ENCODE assay signal across 8 mouse cellular contexts in the genomic region with DNA sequence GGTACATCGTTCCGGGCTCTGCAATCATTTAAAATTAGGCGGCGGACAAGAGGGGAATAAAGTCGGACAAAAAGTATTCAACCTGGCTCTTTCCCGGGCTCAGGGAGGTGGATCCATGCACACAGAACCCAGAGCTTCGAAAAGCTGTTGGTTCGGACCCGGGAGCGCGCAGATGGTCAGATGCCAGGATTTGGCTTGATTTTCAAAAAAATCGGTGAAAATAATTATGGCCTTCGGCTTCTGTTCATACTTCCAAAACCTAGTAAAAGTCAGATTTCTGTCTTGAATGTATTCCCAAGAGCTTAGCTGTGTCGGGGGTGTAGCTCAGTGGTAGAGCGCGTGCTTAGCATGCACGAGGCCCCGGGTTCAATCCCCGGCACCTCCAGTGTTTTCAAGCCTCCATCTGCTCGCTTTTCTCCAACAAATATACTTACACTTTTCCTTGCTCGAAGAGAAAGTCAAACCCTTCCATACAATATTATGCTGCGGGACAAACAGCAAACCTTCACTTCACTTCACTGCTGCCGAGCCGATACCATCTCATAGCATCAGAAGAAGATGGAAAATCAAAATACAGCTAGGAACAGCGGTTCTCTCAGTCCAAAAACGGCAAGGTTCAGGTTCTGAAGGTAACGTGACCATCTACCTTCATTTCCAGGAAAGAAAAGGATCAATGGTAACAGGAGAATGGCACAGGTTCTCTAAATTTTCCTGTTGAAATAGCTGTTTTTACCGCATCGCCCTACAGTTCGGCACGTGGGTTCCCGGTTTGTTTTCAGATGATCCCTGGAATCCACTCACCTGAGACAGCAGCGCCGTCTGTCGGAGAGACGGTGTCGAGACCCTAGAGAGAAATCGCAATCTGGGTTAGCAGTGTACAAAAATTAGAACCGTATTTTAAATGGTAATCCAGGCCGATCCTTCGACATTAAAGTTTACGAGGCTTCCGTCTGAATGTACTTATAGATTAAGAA. TPM values are rescaled to one million over a fixed set of nuclear protein-coding genes. Genes with fewer than 3 reads are reported as not detected.
DNase-seq lines count a peak whose midpoint lies in the region; ATAC-seq and TF ChIP-seq lines count a peak whose summit lies in the region.

No protein-coding gene starts in this region.

- peak; percentile 84 for ATAC-seq in embryonic facial prominence, embryonic 13.5 days (ENCODE audit: insufficient number of reproducible peaks, insufficient read depth, low FRiP score, low TSS enrichment, low read depth)
- ATAC-seq in limb, embryonic 12.5 days (ENCODE audit: insufficient number of reproducible peaks, insufficient read depth, low FRiP score, low TSS enrichment, low read depth), result peak; percentile 85
- ATAC-seq in midbrain, embryonic 14.5 days (ENCODE audit: low FRiP score, low TSS enrichment), result peak; percentile 91

- peaks cover 16% of the 10 kb centered on the region for H3K4me1 ChIP-seq in embryonic facial prominence, embryonic 13.5 days
- no peaks in the 10 kb centered on the region for H3K4me1 ChIP-seq in heart, adult 2 months (ENCODE audit: control insufficient read depth, insufficient read depth, low read length)
- peaks cover 6% of the 10 kb centered on the region; the same call in 1 of the 2 replicates for H3K4me1 ChIP-seq in kidney, adult 2 months (ENCODE audit: control insufficient read depth, insufficient read depth, low read length)
- H3K4me1 ChIP-seq in limb, embryonic 12.5 days (replicated peaks), result no peaks in the 10 kb centered on the region
- no peaks in the 10 kb centered on the region for H3K4me1 ChIP-seq in midbrain, embryonic 14.5 days (ENCODE audit: control insufficient read depth, insufficient read depth, low read length)

- no peaks in the 10 kb centered on the region for H3K9me3 ChIP-seq in embryonic facial prominence, embryonic 13.5 days
- H3K9me3 ChIP-seq in limb, embryonic 12.5 days, result 0 out of 2 replicates have a peak, but pooled peaks cover 2% of the 10 kb centered on the region
- no peaks in the 10 kb centered on the region for H3K9me3 ChIP-seq in midbrain, embryonic 14.5 days (ENCODE audit: control insufficient read depth, low read length)

- peak overlapping the region; percentile 52 for H3K4me3 ChIP-seq in embryonic facial prominence, embryonic 13.5 days
- H3K4me3 ChIP-seq in heart, adult 2 months, result peak overlapping the region; percentile 56
- H3K4me3 ChIP-seq in kidney, adult 2 months (ENCODE audit: insufficient read depth, low read depth, low read length), result peak overlapping the region; percentile 58
- peak overlapping the region; percentile 45 for H3K4me3 ChIP-seq in limb, embryonic 12.5 days (replicated peaks)
- H3K4me3 ChIP-seq in midbrain, embryonic 14.5 days (replicated peaks; ENCODE audit: low read depth, low read length), result peak overlapping the region; percentile 44

- peak overlapping the region; percentile 69 for H3K9ac ChIP-seq in embryonic facial prominence, embryonic 13.5 days
- peak overlapping the region; percentile 50 for H3K9ac ChIP-seq in heart, adult 2 months (ENCODE audit: low read depth, low read length)
- H3K9ac ChIP-seq in limb, embryonic 12.5 days (replicated peaks), result peak overlapping the region; percentile 37; the same call in 1 of the 2 replicates
- peak overlapping the region; percentile 21; the same call in 1 of the 2 replicates for H3K9ac ChIP-seq in midbrain, embryonic 14.5 days (replicated peaks; ENCODE audit: low read length)

- no peaks in the 10 kb centered on the region for H3K79me2 ChIP-seq in heart, adult 2 months (replicated peaks; ENCODE audit: control insufficient read depth, insufficient read depth, low read length)

- peak overlapping the region; percentile 72 for H3K4me2 ChIP-seq in embryonic facial prominence, embryonic 13.5 days
- H3K4me2 ChIP-seq in limb, embryonic 12.5 days, result peak overlapping the region; percentile 60
- H3K4me2 ChIP-seq in midbrain, embryonic 14.5 days (ENCODE audit: low read length), result peak overlapping the region; percentile 57

- 0 out of 2 replicates have a peak, but pooled peaks have one; percentile 34 for TF ChIP-seq EP300 in heart, adult 2 months (IDR thresholded peaks at IDR 0.05; ENCODE audit: insufficient read depth, low read depth, low read length)

- TF ChIP-seq CTCF in heart, adult 2 months (IDR thresholded peaks at IDR 0.05), result peak; percentile 88
- peak; percentile 87 for TF ChIP-seq CTCF in kidney, adult 2 months (conservative IDR thresholded peaks at IDR 0.05; ENCODE audit: insufficient read depth, insufficient read length, low read depth, low read length)

- no peaks in the 10 kb centered on the region for H3K36me3 ChIP-seq in embryonic facial prominence, embryonic 13.5 days
- H3K36me3 ChIP-seq in heart, adult 2 months (ENCODE audit: control insufficient read depth, insufficient read depth, low read length), result no peaks in the 10 kb centered on the region
- no peaks in the 10 kb centered on the region for H3K36me3 ChIP-seq in kidney, adult 2 months (ENCODE audit: control insufficient read depth, insufficient read depth, low read length)
- H3K36me3 ChIP-seq in limb, embryonic 12.5 days, result no peaks in the 10 kb centered on the region
- H3K36me3 ChIP-seq in midbrain, embryonic 14.5 days (ENCODE audit: control insufficient read depth, insufficient read depth, low read length), result no peaks in the 10 kb centered on the region

- no peaks in the 10 kb centered on the region for H3K27me3 ChIP-seq in embryonic facial prominence, embryonic 13.5 days
- H3K27me3 ChIP-seq in heart, adult 2 months (ENCODE audit: control insufficient read depth, insufficient read depth, low read length), result no peaks in the 10 kb centered on the region
- H3K27me3 ChIP-seq in kidney, adult 2 months (replicated peaks; ENCODE audit: control insufficient read depth, insufficient read depth, low read length), result no peaks in the 10 kb centered on the region
- H3K27me3 ChIP-seq in limb, embryonic 12.5 days, result no peaks in the 10 kb centered on the region
- H3K27me3 ChIP-seq in midbrain, embryonic 14.5 days (ENCODE audit: control insufficient read depth, insufficient read depth, low read length), result no peaks in the 10 kb centered on the region; the same call in 1 of the 2 replicates

- intact Hi-C loops in heart, adult 2 months (cut with DNase I), result loop anchor here (1.0 to 10.0 kb wide), 4 partner anchors 12 to 91 kb away; no protein-coding TSS in a partner anchor

- under 1% methylated on average over 43 of the region's 43 CpGs for WGBS in embryonic facial prominence, embryonic 13.5 days
- 3% methylated on average over 43 of the region's 43 CpGs for WGBS in heart, adult 2 months
- 2% methylated on average over 43 of the region's 43 CpGs for WGBS in kidney, adult 2 months
- under 1% methylated on average over 43 of the region's 43 CpGs for WGBS in limb, embryonic 12.5 days
- WGBS in midbrain, embryonic 14.5 days, result under 1% methylated on average over 43 of the region's 43 CpGs

- H3K27ac ChIP-seq in embryonic facial prominence, embryonic 13.5 days, result 0 out of 2 replicates have a peak overlapping the region, but pooled peaks have one; percentile 12
- H3K27ac ChIP-seq in heart, adult 2 months, result no peak overlapping the region
- H3K27ac ChIP-seq in kidney, adult 2 months (ENCODE audit: insufficient read depth, low read depth, low read length), result no peak overlapping the region
- H3K27ac ChIP-seq in limb, embryonic 12.5 days, result no peak overlapping the region
- H3K27ac ChIP-seq in midbrain, embryonic 14.5 days (replicated peaks; ENCODE audit: low read depth, low read length), result 0 out of 2 replicates have a peak overlapping the region, but pooled peaks have one; percentile 3

- peak; percentile 92 for DNase-seq in 3T3-L1 (ENCODE audit: low read depth, low spot score)
- DNase-seq in adrenal gland, postnatal 36 days, result peak; percentile 83 to 87
- DNase-seq in heart, adult 2 months, result peak; percentile 83 to 87
- peak; percentile 90 for DNase-seq in kidney, adult 2 months
- peak; percentile 89 for DNase-seq in midbrain, embryonic 14.5 days
- peak; percentile 43 for DNase-seq in spleen, adult 12 weeks (ENCODE audit: low spot score)

- no peak for TF ChIP-seq POLR2A in heart, adult 2 months (IDR thresholded peaks at IDR 0.05; ENCODE audit: insufficient read depth, low read depth, low read length)
- TF ChIP-seq POLR2A in kidney, adult 2 months (IDR thresholded peaks at IDR 0.05; ENCODE audit: low read depth, low read length), result no peak

RNA-seq across cellular contexts. Expression of gene Trim27, which starts 54.8 kb away (rescaled TPM):
- 10 to 100 TPM; 53.3 to 58.8 TPM for total RNA-seq in adrenal gland, postnatal 36 days (2021)
- polyA plus RNA-seq in embryonic facial prominence, embryonic 13.5 days (2015; fragmentation: Nextera tagmentation; extraction: Ambion mirVana), result 129 and 143 TPM in 2 replicates
- total RNA-seq in heart, adult 2 months (2021), result 10 to 100 TPM; 18.8 to 19.8 TPM
- polyA plus RNA-seq in heart, adult 2 months (2012; rRNA removed), result 13.5 and 17.2 TPM in 2 replicates
- polyA plus RNA-seq in kidney, adult 2 months (2012; rRNA removed), result 29.9 and 30.2 TPM in 2 replicates
- polyA plus RNA-seq in limb, embryonic 12.5 days (2016; fragmentation: Nextera tagmentation; extraction: Ambion mirVana), result 180 TPM in 2 replicates
- polyA plus RNA-seq in midbrain, embryonic 14.5 days (2014; fragmentation: Nextera tagmentation; extraction: Ambion mirVana), result 78.2 and 84.3 TPM in 2 replicates

RNA-seq across cellular contexts. Expression of gene Gpx5, which starts 58.5 kb away (rescaled TPM):
- total RNA-seq in adrenal gland, postnatal 36 days (2021), result not detected
- not detected in 2 replicates for polyA plus RNA-seq in embryonic facial prominence, embryonic 13.5 days (2015; fragmentation: Nextera tagmentation; extraction: Ambion mirVana)
- total RNA-seq in heart, adult 2 months (2021), result not detected
- not detected in 2 replicates for polyA plus RNA-seq in heart, adult 2 months (2012; rRNA removed)
- not detected in 2 replicates for polyA plus RNA-seq in kidney, adult 2 months (2012; rRNA removed)
- not detected in 2 replicates for polyA plus RNA-seq in limb, embryonic 12.5 days (2016; fragmentation: Nextera tagmentation; extraction: Ambion mirVana)
- not detected in 2 replicates for polyA plus RNA-seq in midbrain, embryonic 14.5 days (2014; fragmentation: Nextera tagmentation; extraction: Ambion mirVana)

Comparison
In these comparisons a context has a peak if more than half of its experiments do, and no peak if none do; other contexts are left out.
1. H3K27ac ChIP-seq: peak in embryonic facial prominence, embryonic 13.5 days (single experiment) and midbrain, embryonic 14.5 days (single experiment); none in heart, adult 2 months (single experiment), kidney, adult 2 months (single experiment) and limb, embryonic 12.5 days (single experiment).
2. Peak in every context shown above with its lines, with median percentiles within 50 percentile points of each other: DNase-seq, ATAC-seq, H3K4me2 ChIP-seq, H3K4me3 ChIP-seq and H3K9ac ChIP-seq.